Mouse (Mus musculus): ENCODE measurements at regions not wholly inside any gene's neighbourhood (a gene's known extent, or its start where the extent isn't known, plus 50 kb on each side); places are given as distances from the start of the nearest gene placed in this dataset.

- no peak for TF ChIP-seq CTCF (IDR thresholded peaks at IDR 0.05; ENCODE audit: borderline replicate concordance, insufficient read depth, low read length)
- no peak for TF ChIP-seq POLR2A (IDR thresholded peaks at IDR 0.05; ENCODE audit: low read depth, low read length)
- Histone ChIP-seq H3K4me3 (ENCODE audit: insufficient read depth, low read length) (no peak overlapping the region), H3K4me1 (ENCODE audit: control insufficient read depth, insufficient read depth, low read length) (no peaks in the 10 kb centered on the region), H3K27ac (ENCODE audit: insufficient read depth, low read length) (no peak overlapping the region)
Observed at GRCm38 (mm10) chr7:36531559-36531958, 166.4 kb upstream of the Tshz3 start.

GRCm38 (mm10) chr7:36538111-36538510 is 159.8 kb upstream of the Tshz3 start:
- Histone ChIP-seq H3K4me1 (ENCODE audit: control insufficient read depth, insufficient read depth, low read length) (no peaks in the 10 kb centered on the region), H3K27ac (ENCODE audit: insufficient read depth, low read length) (no peak overlapping the region), H3K4me3 (ENCODE audit: insufficient read depth, low read length) (no peak overlapping the region)
- TF ChIP-seq CTCF (IDR thresholded peaks at IDR 0.05; ENCODE audit: borderline replicate concordance, insufficient read depth, low read length) (no peak), POLR2A (IDR thresholded peaks at IDR 0.05; ENCODE audit: low read depth, low read length) (no peak)

GRCm38 (mm10) chr7:36548007-36548406 is 149.9 kb upstream of the Tshz3 start:
- Histone ChIP-seq H3K27ac (ENCODE audit: insufficient read depth, low read length) (no peak overlapping the region), H3K4me3 (ENCODE audit: insufficient read depth, low read length) (no peak overlapping the region), H3K4me1 (ENCODE audit: control insufficient read depth, insufficient read depth, low read length) (no peaks in the 10 kb centered on the region)
- TF ChIP-seq POLR2A (IDR thresholded peaks at IDR 0.05; ENCODE audit: low read depth, low read length): no peak
- no peak for TF ChIP-seq CTCF (IDR thresholded peaks at IDR 0.05; ENCODE audit: borderline replicate concordance, insufficient read depth, low read length)

- Histone ChIP-seq H3K4me1 (ENCODE audit: control insufficient read depth, insufficient read depth, low read length) (no peaks in the 10 kb centered on the region), H3K27ac (ENCODE audit: insufficient read depth, low read length) (no peak overlapping the region), H3K4me3 (ENCODE audit: insufficient read depth, low read length) (no peak overlapping the region)
- no peak for TF ChIP-seq POLR2A (IDR thresholded peaks at IDR 0.05; ENCODE audit: low read depth, low read length)
- no peak for TF ChIP-seq CTCF (IDR thresholded peaks at IDR 0.05; ENCODE audit: borderline replicate concordance, insufficient read depth, low read length)
Observed at GRCm38 (mm10) chr7:36548440-36548839, 149.5 kb upstream of the Tshz3 start.

GRCm38 (mm10) chr7:36571061-36571460 is 126.9 kb upstream of the Tshz3 start:
- TF ChIP-seq CTCF (IDR thresholded peaks at IDR 0.05; ENCODE audit: borderline replicate concordance, insufficient read depth, low read length): no peak
- no peak for TF ChIP-seq POLR2A (IDR thresholded peaks at IDR 0.05; ENCODE audit: low read depth, low read length)
- Histone ChIP-seq H3K4me1 (ENCODE audit: control insufficient read depth, insufficient read depth, low read length) (no peaks in the 10 kb centered on the region), H3K27ac (ENCODE audit: insufficient read depth, low read length) (no peak overlapping the region), H3K4me3 (ENCODE audit: insufficient read depth, low read length) (no peak overlapping the region)

- Histone ChIP-seq H3K4me3 (ENCODE audit: insufficient read depth, low read length) (no peak overlapping the region), H3K27ac (ENCODE audit: insufficient read depth, low read length) (no peak overlapping the region), H3K4me1 (ENCODE audit: control insufficient read depth, insufficient read depth, low read length) (no peaks in the 10 kb centered on the region)
- TF ChIP-seq POLR2A (IDR thresholded peaks at IDR 0.05; ENCODE audit: low read depth, low read length) (no peak), CTCF (IDR thresholded peaks at IDR 0.05; ENCODE audit: borderline replicate concordance, insufficient read depth, low read length) (no peak)
Observed at GRCm38 (mm10) chr7:36582074-36582473, 115.8 kb upstream of the Tshz3 start.

GRCm38 (mm10) chr7:36585014-36585413 is 112.9 kb upstream of the Tshz3 start:
- Histone ChIP-seq H3K27ac (ENCODE audit: insufficient read depth, low read length) (no peak overlapping the region), H3K4me1 (ENCODE audit: control insufficient read depth, insufficient read depth, low read length) (no peaks in the 10 kb centered on the region), H3K4me3 (ENCODE audit: insufficient read depth, low read length) (no peak overlapping the region)
- TF ChIP-seq POLR2A (IDR thresholded peaks at IDR 0.05; ENCODE audit: low read depth, low read length) (no peak), CTCF (IDR thresholded peaks at IDR 0.05; ENCODE audit: borderline replicate concordance, insufficient read depth, low read length) (no peak)

- TF ChIP-seq POLR2A (IDR thresholded peaks at IDR 0.05; ENCODE audit: low read depth, low read length) (no peak), CTCF (IDR thresholded peaks at IDR 0.05; ENCODE audit: borderline replicate concordance, insufficient read depth, low read length) (no peak)
- H3K4me3 ChIP-seq (ENCODE audit: insufficient read depth, low read length): no peak overlapping the region
- no peaks in the 10 kb centered on the region for H3K4me1 ChIP-seq (ENCODE audit: control insufficient read depth, insufficient read depth, low read length)
- no peak overlapping the region for H3K27ac ChIP-seq (ENCODE audit: insufficient read depth, low read length)
Observed at GRCm38 (mm10) chr7:36591496-36591895, 106.4 kb upstream of the Tshz3 start.

- no peak overlapping the region for H3K27ac ChIP-seq (ENCODE audit: insufficient read depth, low read length)
- no peak overlapping the region for H3K4me3 ChIP-seq (ENCODE audit: insufficient read depth, low read length)
- TF ChIP-seq CTCF (IDR thresholded peaks at IDR 0.05; ENCODE audit: borderline replicate concordance, insufficient read depth, low read length): no peak
- no peaks in the 10 kb centered on the region for H3K4me1 ChIP-seq (ENCODE audit: control insufficient read depth, insufficient read depth, low read length)
Observed at GRCm38 (mm10) chr7:36596630-36597301, 101.2 kb upstream of the Tshz3 start.

- Histone ChIP-seq H3K4me1 (ENCODE audit: control insufficient read depth, insufficient read depth, low read length) (no peaks in the 10 kb centered on the region), H3K27ac (ENCODE audit: insufficient read depth, low read length) (no peak overlapping the region), H3K4me3 (ENCODE audit: insufficient read depth, low read length) (no peak overlapping the region)
- TF ChIP-seq CTCF (IDR thresholded peaks at IDR 0.05; ENCODE audit: borderline replicate concordance, insufficient read depth, low read length): no peak
- TF ChIP-seq POLR2A (IDR thresholded peaks at IDR 0.05; ENCODE audit: low read depth, low read length): no peak
Observed at GRCm38 (mm10) chr7:36605026-36605698, 92.8 kb upstream of the Tshz3 start.

All from embryonic fibroblast, embryonic 13.5 days (primary cell).